Mouse (Mus musculus): ENCODE results near the gene Arl5c. TPM values are rescaled to one million over a fixed set of nuclear protein-coding genes. Genes with fewer than 3 reads are reported as not detected.

Arl5c gene
- total and polyA plus RNA-seq, 3 experiments: 1.2 to 10.4 TPM; not detected in 1

- Histone ChIP-seq H3K4me3 (ENCODE audit: control insufficient read depth in 1 of 2, insufficient read depth in 1 of 2, low read depth in 2 of 2, low read length in 2 of 2) (peak overlapping the region; percentile 77 to 91), H3K9ac (ENCODE audit: control insufficient read depth, low read depth, low read length, poor library complexity, severe bottlenecking) (peak overlapping the region; percentile 68), H3K4me1 (ENCODE audit: control insufficient read depth in 1 of 2, insufficient read depth in 2 of 2, low read length in 2 of 2) (peaks cover 6 to 16% of the 10 kb centered on the region in 2 experiments; a peak in 3 of 4 replicates), H3K9me3 (replicated peaks; ENCODE audit: insufficient read depth, low read length) (no peaks in the 10 kb centered on the region), H3K36me3 (ENCODE audit: control insufficient read depth in 1 of 2, insufficient read depth in 2 of 2, low read length in 2 of 2) (peaks cover 0 to 8% of the 10 kb centered on the region in 2 experiments; a peak in 2 of 4 replicates), H3K27me3 (ENCODE audit: control insufficient read depth in 1 of 2, insufficient read depth in 2 of 2, low read length in 2 of 2) (no peaks in the 10 kb centered on the region), H3K79me2 (ENCODE audit: control insufficient read depth, insufficient read depth, low read length, poor library complexity) (peaks cover 8% of the 10 kb centered on the region; the same call in 1 of the 2 replicates), H3K27ac (ENCODE audit: control insufficient read depth, low read depth, low read length) (no peak overlapping the region)
- peak; percentile 71 for DNase-seq (ENCODE audit: low read depth, low spot score)
- TF ChIP-seq GABPA (IDR thresholded peaks at IDR 0.05; ENCODE audit: low read depth, low read length) (no peak), MXI1 (IDR thresholded peaks at IDR 0.05; ENCODE audit: low read depth, low read length) (peak; percentile 48; the same call in 1 of the 2 replicates)
These were observed 25.7 kb upstream of the Arl5c start for GRCm38 (mm10) chr11:98021565-98022252.

- peaks cover 0 to 8% of the 10 kb centered on the region in 2 experiments; a peak in 2 of 4 replicates for H3K36me3 ChIP-seq (ENCODE audit: control insufficient read depth in 1 of 2, insufficient read depth in 2 of 2, low read length in 2 of 2)
- H3K79me2 ChIP-seq (ENCODE audit: control insufficient read depth, insufficient read depth, low read length, poor library complexity): peaks cover 5% of the 10 kb centered on the region; the same call in 1 of the 2 replicates
- no peak overlapping the region for H3K27ac ChIP-seq (ENCODE audit: control insufficient read depth, low read depth, low read length)
- H3K4me3 ChIP-seq (ENCODE audit: control insufficient read depth in 1 of 2, insufficient read depth in 1 of 2, low read depth in 2 of 2, low read length in 2 of 2): no peak overlapping the region
- H3K9me3 ChIP-seq (replicated peaks; ENCODE audit: insufficient read depth, low read length): no peaks in the 10 kb centered on the region
- peaks cover 6 to 16% of the 10 kb centered on the region in 2 experiments; a peak in 3 of 4 replicates for H3K4me1 ChIP-seq (ENCODE audit: control insufficient read depth in 1 of 2, insufficient read depth in 2 of 2, low read length in 2 of 2)
- TF ChIP-seq POLR2AphosphoS2 (IDR thresholded peaks at IDR 0.05; ENCODE audit: low read length) (no peak), E2F4 (IDR thresholded peaks at IDR 0.05; ENCODE audit: borderline replicate concordance, low read depth, low read length) (no peak), POLR2A (IDR thresholded peaks at IDR 0.05; ENCODE audit: control insufficient read depth in 1 of 2, insufficient read depth in 1 of 2, low read depth in 1 of 2, low read length in 2 of 2, poor library complexity in 1 of 2) (no peak), USF1 (IDR thresholded peaks at IDR 0.05; ENCODE audit: low read depth, low read length) (no peak), MXI1 (IDR thresholded peaks at IDR 0.05; ENCODE audit: low read depth, low read length) (no peak), RCOR1 (IDR thresholded peaks at IDR 0.05; ENCODE audit: low read depth, low read length) (no peak), BHLHE40 (IDR thresholded peaks at IDR 0.05; ENCODE audit: borderline replicate concordance, low read depth, low read length) (no peak), MYC (IDR thresholded peaks at IDR 0.05; ENCODE audit: low read depth, low read length) (no peak), ELF1 (IDR thresholded peaks at IDR 0.05; ENCODE audit: low read depth, low read length) (no peak), UBTF (IDR thresholded peaks at IDR 0.05; ENCODE audit: borderline replicate concordance, insufficient read depth, low read depth, low read length) (no peak), TCF12 (IDR thresholded peaks at IDR 0.05; ENCODE audit: low read depth, low read length) (no peak), CTCF (IDR thresholded peaks at IDR 0.05 in 2 of 3, conservative IDR thresholded peaks at IDR 0.05 in 1 of 3; ENCODE audit: control insufficient read depth in 1 of 3, insufficient read depth in 1 of 3, low read depth in 2 of 3, low read length in 3 of 3, poor library complexity in 1 of 3, severe bottlenecking in 1 of 3) (no peak), GATA1 (IDR thresholded peaks at IDR 0.05; ENCODE audit: low read depth, low read length) (no peak), MEF2A (IDR thresholded peaks at IDR 0.05; ENCODE audit: extremely low read depth, insufficient replicate concordance, low read depth, low read length, poor library complexity, severe bottlenecking) (no peak), RAD21 (IDR thresholded peaks at IDR 0.05; ENCODE audit: low read depth, low read length) (no peak), TAL1 (IDR thresholded peaks at IDR 0.05; ENCODE audit: low read length) (no peak), SIN3A (IDR thresholded peaks at IDR 0.05; ENCODE audit: low read length) (no peak)
- no peaks in the 10 kb centered on the region for H3K27me3 ChIP-seq (ENCODE audit: control insufficient read depth in 1 of 2, insufficient read depth in 2 of 2, low read length in 2 of 2)
- no peak overlapping the region for H3K9ac ChIP-seq (ENCODE audit: control insufficient read depth, low read depth, low read length, poor library complexity, severe bottlenecking)
- DNase-seq (ENCODE audit: low read depth, low spot score): no peak
These were observed 25.1 kb upstream of the Arl5c start for GRCm38 (mm10) chr11:98021118-98021517.

All from MEL (cell line).